Mouse (Mus musculus): ENCODE data around the gene Pes1.

- peak; percentile 92 for TF ChIP-seq EP300 (IDR thresholded peaks at IDR 0.05; ENCODE audit: low read depth)
- TF ChIP-seq CTCF (IDR thresholded peaks at IDR 0.05; ENCODE audit: low read depth) = no peak
Measured at GRCm38 (mm10) chr11:3963610-3964415, at the start of gene Pes1.

Measured in heart, postnatal 0 days (tissue).